Mouse (Mus musculus): ENCODE measurements around the gene Mark3. TPM values are rescaled to one million over a fixed set of nuclear protein-coding genes. Genes with fewer than 3 reads are reported as not detected.
"Not testable (repeated sequence)": the region's sequence is repeated elsewhere in the genome, so short reads cannot be mapped to it uniquely, and the experiment has no call there.

Gene Mark3
- polyA plus RNA-seq, 1 experiment: 30.3 TPM

GRCm38 (mm10) chr12:111648061-111648645, 73.8 kb downstream of the Mark3 start:
- no peak for DNase-seq (ENCODE audit: low read depth)

DNA sequence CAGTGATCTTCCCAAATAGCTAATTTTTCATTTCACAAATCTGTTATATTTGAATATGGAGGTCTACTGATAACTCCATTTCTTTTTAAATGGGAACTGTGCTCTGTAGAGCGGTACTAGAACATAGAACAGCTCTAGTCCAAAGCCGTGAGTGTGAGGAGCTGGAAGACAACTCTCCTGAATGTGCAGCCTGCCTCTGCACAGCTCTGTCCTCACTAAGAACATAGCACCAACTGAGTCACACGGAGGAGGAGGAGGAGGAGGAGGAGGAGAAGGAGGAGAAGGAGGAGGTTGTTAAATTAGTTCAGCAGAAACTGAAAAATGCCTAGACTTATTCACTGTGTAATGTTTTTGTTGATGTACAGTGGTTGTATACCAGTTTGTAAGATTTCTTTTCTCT, 78.6 kb downstream of the Mark3 start:
- no peak for DNase-seq (ENCODE audit: low read depth)

- DNase-seq (ENCODE audit: low read depth): no peak
Measured at GRCm38 (mm10) chr12:111653434-111653833, 79.1 kb downstream of the Mark3 start.

GRCm38 (mm10) chr12:111655695-111656094, 81.4 kb downstream of the Mark3 start:
- no peak for DNase-seq (ENCODE audit: low read depth)

- DNase-seq (ENCODE audit: low read depth): no peak
Measured at GRCm38 (mm10) chr12:111659331-111659730, 85.0 kb downstream of the Mark3 start.

- DNase-seq (ENCODE audit: low read depth): no peak
Measured at GRCm38 (mm10) chr12:111660628-111661027, 86.3 kb downstream of the Mark3 start.

- not testable (repeated sequence) for DNase-seq (ENCODE audit: low read depth)
Measured at GRCm38 (mm10) chr12:111661554-111661953, 87.2 kb downstream of the Mark3 start.

DNA sequence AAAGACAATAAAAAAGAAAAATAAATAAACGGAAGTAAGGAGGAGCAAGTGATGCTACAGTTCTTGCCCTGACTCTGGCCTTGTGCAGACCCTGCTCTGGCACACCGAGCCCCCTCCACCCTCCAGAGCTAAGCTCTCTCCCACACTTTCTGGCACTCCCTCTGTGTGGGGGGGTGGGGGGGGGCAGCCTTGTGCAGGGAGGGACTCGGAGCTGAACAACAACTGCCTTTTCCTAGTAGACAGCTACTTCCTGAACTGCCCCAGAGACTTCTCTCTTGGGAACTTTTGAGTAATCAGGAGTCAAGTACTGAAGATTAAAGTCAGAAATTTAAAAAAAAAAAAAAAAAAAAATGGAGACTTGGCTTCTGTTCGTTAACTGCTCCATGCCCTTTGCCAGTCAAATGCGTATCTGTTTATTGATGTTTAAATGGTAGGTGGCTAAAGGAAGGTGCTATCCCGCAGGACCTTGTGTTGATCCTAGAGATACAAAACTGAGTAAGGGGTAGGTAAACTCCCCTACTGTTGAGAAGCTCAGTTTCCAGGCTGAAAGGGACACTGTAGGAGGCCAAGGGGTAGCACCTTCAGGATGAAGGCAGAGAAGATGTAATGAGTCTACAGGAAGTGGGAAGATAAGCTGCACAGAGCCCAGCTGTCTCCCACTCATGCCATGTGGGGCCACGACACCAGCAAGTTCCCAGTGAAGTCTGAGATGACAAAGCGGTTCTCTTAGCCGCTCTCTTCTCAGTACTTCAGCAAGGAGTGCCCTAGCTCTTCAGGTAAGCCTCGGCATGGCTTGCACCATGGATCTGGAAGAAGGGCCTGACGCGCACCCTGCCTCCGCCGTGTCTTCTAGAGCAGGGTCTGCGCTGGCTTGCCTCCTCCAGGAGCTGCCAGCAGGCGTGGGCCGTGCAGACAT, 89.2 kb downstream of the Mark3 start:
- no peak for DNase-seq (ENCODE audit: low read depth)

GRCm38 (mm10) chr12:111664144-111664634, 89.9 kb downstream of the Mark3 start:
- no peak for DNase-seq (ENCODE audit: low read depth)

GRCm38 (mm10) chr12:111665041-111665880, 90.9 kb downstream of the Mark3 start:
- DNase-seq (ENCODE audit: low read depth): no peak

- no peak for DNase-seq (ENCODE audit: low read depth)
Measured at GRCm38 (mm10) chr12:111666380-111666779, 92.1 kb downstream of the Mark3 start.

DNA sequence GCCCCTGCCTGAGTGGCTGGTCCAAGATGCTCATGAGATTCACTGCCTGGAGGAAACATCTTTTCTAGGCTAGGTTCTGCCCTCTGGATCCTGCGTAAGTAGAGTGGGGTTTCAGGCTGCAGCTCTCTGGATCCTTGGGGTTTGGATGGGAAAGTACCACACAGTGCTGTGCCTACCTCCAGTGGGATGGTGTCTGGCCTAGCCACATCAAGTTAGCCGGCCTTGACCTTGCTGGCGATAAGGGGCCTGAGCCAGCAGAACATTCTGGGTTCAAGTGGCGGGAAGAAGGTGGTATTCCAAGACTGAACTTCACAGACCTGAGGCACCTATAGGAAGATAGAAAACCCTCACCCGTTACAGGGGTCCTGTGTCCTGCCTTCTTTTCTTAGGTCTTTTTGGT, 93.1 kb downstream of the Mark3 start:
- no peak for DNase-seq (ENCODE audit: low read depth)

- no peak for DNase-seq (ENCODE audit: low read depth)
Measured at GRCm38 (mm10) chr12:111668457-111668912, 94.2 kb downstream of the Mark3 start.

GRCm38 (mm10) chr12:111669000-111669788, 94.9 kb downstream of the Mark3 start:
- no peak for DNase-seq (ENCODE audit: low read depth)

DNA sequence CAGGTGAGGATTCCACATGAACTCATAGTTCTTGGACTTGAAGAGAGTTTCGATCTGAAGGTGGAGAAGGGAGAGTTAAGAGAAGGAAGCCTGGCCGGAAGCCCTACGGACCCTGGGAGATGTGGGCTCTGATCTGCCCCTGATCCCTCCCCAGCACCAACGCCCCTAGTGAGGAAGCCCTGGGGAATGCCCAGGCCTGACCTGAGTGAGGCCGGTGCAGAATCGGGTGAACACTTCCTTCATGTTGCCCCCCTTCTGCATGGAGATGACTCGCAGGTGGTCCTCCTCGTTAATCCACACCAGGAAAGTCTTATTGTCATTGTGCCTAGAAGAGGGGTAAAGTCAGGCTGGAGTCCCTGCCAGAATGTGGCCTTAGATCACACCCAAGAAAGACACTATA, 95.6 kb downstream of the Mark3 start:
- DNase-seq (ENCODE audit: low read depth): no peak

DNA sequence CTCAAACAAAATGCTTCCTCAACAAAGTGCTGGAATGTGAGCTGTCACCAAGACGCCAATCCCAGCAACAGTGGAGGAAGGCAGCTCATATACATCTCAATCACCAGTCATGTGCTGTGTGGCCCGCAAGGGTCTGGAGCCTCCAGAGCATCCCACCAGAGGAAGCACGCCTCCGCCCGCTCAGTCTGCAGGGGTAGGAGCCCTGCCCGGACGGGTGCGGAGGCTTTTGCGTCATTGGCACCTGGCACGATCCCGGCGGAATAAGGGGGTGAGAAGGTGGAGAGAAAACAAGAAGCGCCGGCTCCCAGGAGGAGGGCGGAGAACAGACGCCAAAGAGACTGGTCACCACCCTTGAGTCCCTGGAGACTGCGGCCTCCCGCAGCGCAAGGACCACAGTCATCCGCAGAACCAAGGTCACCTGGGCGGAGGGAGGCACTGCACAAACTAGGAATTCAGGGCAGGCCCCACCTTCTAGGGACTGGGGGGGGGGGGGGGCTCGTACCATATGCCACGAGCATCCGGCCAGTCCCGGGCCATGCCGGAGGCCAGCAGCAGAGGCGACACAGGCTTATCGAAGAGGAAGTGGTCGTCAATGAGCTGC, 96.1 kb downstream of the Mark3 start:
- DNase-seq (ENCODE audit: low read depth): no peak

DNA sequence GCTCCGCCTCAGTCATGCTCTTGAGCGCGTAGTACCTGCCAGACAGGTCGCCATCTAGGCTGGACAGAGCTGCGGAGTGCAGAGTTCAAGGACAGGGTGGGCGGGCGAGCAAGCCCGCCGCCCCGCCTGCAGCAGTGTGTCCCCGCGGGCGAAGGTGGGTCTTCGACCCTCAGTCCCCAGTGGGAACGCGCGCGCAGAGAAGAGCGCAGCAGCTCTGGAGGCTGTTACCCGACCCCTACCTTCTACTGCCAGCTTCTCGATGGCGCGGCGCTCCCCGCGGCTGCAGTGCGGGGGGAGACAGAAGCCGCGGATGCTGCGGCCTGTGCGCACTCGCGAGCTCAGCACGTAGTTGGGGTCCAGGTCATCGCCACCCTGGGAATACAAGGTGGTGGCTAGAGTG, 96.7 kb downstream of the Mark3 start:
- no peak for DNase-seq (ENCODE audit: low read depth)

DNA sequence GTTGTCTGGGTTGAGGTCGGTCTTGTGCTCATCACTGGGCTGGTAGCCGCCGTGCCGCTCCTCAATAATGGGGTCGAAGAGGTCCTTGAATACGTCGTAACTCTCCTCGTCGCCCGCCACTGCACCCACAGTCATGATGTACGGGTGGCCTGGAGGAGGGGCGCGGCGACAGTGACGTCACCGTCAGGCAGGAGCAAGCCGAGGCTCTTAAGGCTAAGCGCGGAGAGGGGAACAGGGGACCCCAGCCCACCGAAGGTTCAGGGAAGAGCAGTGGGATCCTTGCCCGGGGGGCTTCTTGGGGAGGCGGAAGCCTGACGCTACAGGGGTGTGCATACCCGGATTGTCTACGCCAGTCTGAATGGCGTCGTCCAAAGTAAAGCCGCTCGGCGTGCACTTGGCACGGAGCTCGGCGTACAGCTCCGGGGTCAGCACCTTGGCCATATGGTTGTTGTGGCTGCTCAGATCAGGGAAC, 97.1 kb downstream of the Mark3 start:
- no peak for DNase-seq (ENCODE audit: low read depth)

GRCm38 (mm10) chr12:111672176-111672575, 97.9 kb downstream of the Mark3 start, which contains the start of gene Ckb:
Gene Ckb (minus strand): TSS chr12:111672338.
- no peak for DNase-seq (ENCODE audit: low read depth)

- DNase-seq (ENCODE audit: low read depth): no peak
Measured at GRCm38 (mm10) chr12:111672581-111672980, 98.3 kb downstream of the Mark3 start.

Measured in gonadal fat pad, adult 2 months (tissue).